Mouse (Mus musculus) G1E (cell line): ENCODE data around the gene Lcp1.

ENCODE experiments used
- CTCF ChIP-seq: IDR thresholded peaks from 2 replicates; pipeline ENCODE4 v1.5.1; 2012; ENCODE audit warnings: low read depth, low read length, inconsistent platforms, mixed read lengths
- GATA1 ChIP-seq: IDR thresholded peaks from 2 replicates; pipeline ENCODE4 v1.6.1; 2012; ENCODE audit warnings: borderline replicate concordance, low read length, inconsistent platforms, mixed read lengths
- GATA2 ChIP-seq: IDR thresholded peaks from 2 replicates; pipeline ENCODE4 v1.6.1; 2012; ENCODE audit warnings: low read depth, low read length, inconsistent platforms, borderline replicate concordance

DNA sequence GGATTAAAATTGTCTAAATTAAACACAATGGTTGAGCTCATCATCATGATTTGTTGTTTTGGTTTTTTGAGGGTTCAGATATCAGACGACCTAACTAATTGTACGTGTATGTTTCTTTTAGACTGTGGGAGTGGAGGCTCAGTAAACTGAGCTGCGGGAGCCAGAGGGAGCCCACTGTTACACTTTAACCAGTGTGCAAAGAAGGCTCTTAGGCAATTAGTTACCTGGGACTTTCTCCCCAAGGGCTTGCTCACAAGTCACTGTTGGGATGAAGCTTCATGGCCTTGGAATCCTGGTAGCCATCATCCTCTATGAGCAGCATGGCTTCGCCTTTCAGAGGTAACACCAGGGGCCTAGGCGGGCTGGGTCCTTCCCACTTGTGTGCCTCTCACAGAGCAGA is 111.2 kb downstream of the Lcp1 start, which contains the start of gene Cpb2:
- TF ChIP-seq CTCF, result no peak
- no peak for TF ChIP-seq GATA2
- TF ChIP-seq GATA1, result no peak
